Mouse (Mus musculus) forebrain, embryonic 14.5 days (tissue): ENCODE results near the gene Cst3. TPM values are rescaled to one million over a fixed set of nuclear protein-coding genes. Genes with fewer than 3 reads are reported as not detected.

Experiments
- ATAC-seq: fragments of 200-750 bp; cut with Nextera tagmentation; 2 replicates; pipeline ENCODE4 v1.8.0; 2017; ENCODE audit warnings: mild to moderate bottlenecking, moderate library complexity
- DNase-seq: peaks from one replicate; pipeline ENCODE4 v3.0.0-alpha.2; 2015; ENCODE audit warnings: low spot score
- H3K27ac ChIP-seq: fragments of 300-500 bp; sonication (generic); 2 replicates; pipeline ENCODE4 v1.5.1; 2014; ENCODE audit warnings: low read depth, mild to moderate bottlenecking, control low read depth, low read length, moderate library complexity
- H3K27me3 ChIP-seq: fragments of 300-500 bp; sonication (generic); replicated peaks from 2 replicates; pipeline ENCODE4 v1.6.1; 2014; ENCODE audit warnings: low read length, control low read depth, mixed read lengths; ENCODE audit not compliant: control insufficient read depth, insufficient read depth
- H3K36me3 ChIP-seq: fragments of 300-500 bp; sonication (generic); 2 replicates; pipeline ENCODE4 v1.6.1; 2014; ENCODE audit warnings: low read length, control low read depth; ENCODE audit not compliant: control insufficient read depth, insufficient read depth
- H3K4me1 ChIP-seq: fragments of 300-500 bp; sonication (generic); 2 replicates; pipeline ENCODE4 v1.6.1; 2014; ENCODE audit warnings: antibody characterized with exemption, low read length, control low read depth; ENCODE audit not compliant: control insufficient read depth, insufficient read depth
- H3K4me2 ChIP-seq: fragments of 300-500 bp; sonication (generic); 2 replicates; pipeline ENCODE4 v1.6.1; 2014; ENCODE audit warnings: mild to moderate bottlenecking, control low read depth, low read length
- H3K4me3 ChIP-seq: fragments of 300-500 bp; sonication (generic); 2 replicates; pipeline ENCODE4 v1.5.1; 2014; ENCODE audit warnings: low read depth, low read length, control low read depth
- H3K9ac ChIP-seq: fragments of 300-500 bp; sonication (generic); 2 replicates; pipeline ENCODE4 v1.6.1; 2014; ENCODE audit warnings: mild to moderate bottlenecking, low read length, control low read depth, moderate library complexity
- H3K9me3 ChIP-seq: fragments of 300-500 bp; sonication (generic); replicated peaks from 2 replicates; pipeline ENCODE4 v1.6.1; 2016; ENCODE audit warnings: low read length, control low read depth, mixed read lengths; ENCODE audit not compliant: control insufficient read depth
- WGBS: fragments of 180-500 bp; shearing (Covaris S2); extraction: QIAGEN DNeasy Blood & Tissue Kit; methylation state at CpG from one replicate; pipeline ENCODE4 v1.1.7; 2014; 5-methylcytosine and 5-hydroxymethylcytosine counted together
- polyA plus RNA-seq: library from polyadenylated mRNA; unstranded; fragments of >200 nt; fragmentation: Nextera tagmentation; extraction: Ambion mirVana; gene quantifications from 2 replicates; pipeline ENCODE4 v1.2.1, GENCODE M21; 2014

Gene Cst3
- polyA plus RNA-seq, 1 experiment from 2014 or later, result 623 TPM

- WGBS, result 75% methylated on average over 1 of the region's 1 CpGs
- no peaks in the 10 kb centered on the region for H3K9me3 ChIP-seq
- no peak overlapping the region for H3K4me3 ChIP-seq
- no peaks in the 10 kb centered on the region for H3K36me3 ChIP-seq
- DNase-seq, result no peak
- H3K9ac ChIP-seq, result no peak overlapping the region
- no peak overlapping the region for H3K27ac ChIP-seq
- ATAC-seq, result no peak
- peaks cover 2% of the 10 kb centered on the region for H3K4me1 ChIP-seq
- H3K4me2 ChIP-seq, result no peak overlapping the region
- no peaks in the 10 kb centered on the region for H3K27me3 ChIP-seq
Observed at GRCm38 (mm10) chr2:148879199-148879598, 3.7 kb upstream of the Cst3 start.

DNA sequence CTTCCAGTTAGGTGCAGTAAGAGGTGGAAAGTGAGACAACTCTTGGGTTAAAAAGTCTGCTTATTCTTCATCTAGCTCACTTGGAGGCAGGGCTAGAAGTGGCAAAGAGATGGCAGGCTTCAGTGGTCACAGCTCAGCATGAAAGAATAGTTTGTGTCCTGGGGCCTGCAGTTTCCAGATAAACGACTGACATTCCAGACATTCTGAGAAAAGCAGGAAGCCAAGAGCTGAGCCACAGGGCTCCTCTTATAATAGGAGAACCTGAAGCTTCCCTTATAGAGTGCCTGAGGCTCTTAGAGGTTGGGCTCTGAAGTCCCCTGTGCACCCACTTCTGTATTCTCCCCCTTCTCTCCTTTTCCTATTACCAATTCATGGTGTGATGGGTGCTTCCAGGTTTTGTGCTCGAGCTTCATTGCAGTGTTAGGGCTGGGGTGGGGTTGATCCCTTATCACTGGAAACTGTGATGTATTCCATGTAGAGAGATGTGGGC, 3.2 kb upstream of the Cst3 start:
- Histone ChIP-seq H3K27ac (no peak overlapping the region), H3K4me3 (no peak overlapping the region), H3K27me3 (no peaks in the 10 kb centered on the region), H3K36me3 (no peaks in the 10 kb centered on the region), H3K9me3 (no peaks in the 10 kb centered on the region), H3K4me2 (no peak overlapping the region), H3K4me1 (peaks cover 8% of the 10 kb centered on the region), H3K9ac (no peak overlapping the region)
- DNase-seq (no peak), ATAC-seq (no peak)
- WGBS, result 17% methylated on average over 2 of the region's 2 CpGs

- H3K27me3 ChIP-seq, result no peaks in the 10 kb centered on the region
- WGBS, result 61% methylated on average over 3 of the region's 3 CpGs
- no peaks in the 10 kb centered on the region for H3K9me3 ChIP-seq
- DNase-seq (no peak), ATAC-seq (no peak)
- H3K4me1 ChIP-seq, result peaks cover 20% of the 10 kb centered on the region
- H3K4me3 ChIP-seq, result no peak overlapping the region
- no peak overlapping the region for H3K9ac ChIP-seq
- no peak overlapping the region for H3K4me2 ChIP-seq
- H3K27ac ChIP-seq, result no peak overlapping the region
- peaks cover 7% of the 10 kb centered on the region for H3K36me3 ChIP-seq
Observed at GRCm38 (mm10) chr2:148877016-148877770, 1.7 kb upstream of the Cst3 start.

- ATAC-seq, result peak; percentile 67
- H3K9ac ChIP-seq, result peak overlapping the region; percentile 92
- under 1% methylated on average over 34 of the region's 34 CpGs for WGBS
- H3K4me3 ChIP-seq, result peak overlapping the region; percentile 90
- peak overlapping the region; percentile 80 for H3K27ac ChIP-seq
- peak overlapping the region; percentile 83 for H3K4me2 ChIP-seq
- peaks cover 24% of the 10 kb centered on the region for H3K36me3 ChIP-seq
- H3K4me1 ChIP-seq, result peaks cover 20% of the 10 kb centered on the region
- DNase-seq, result peak; percentile 67
- H3K27me3 ChIP-seq, result no peaks in the 10 kb centered on the region
- H3K9me3 ChIP-seq, result no peaks in the 10 kb centered on the region
Observed at GRCm38 (mm10) chr2:148874617-148875334, 716 bp downstream of the Cst3 start.

DNA sequence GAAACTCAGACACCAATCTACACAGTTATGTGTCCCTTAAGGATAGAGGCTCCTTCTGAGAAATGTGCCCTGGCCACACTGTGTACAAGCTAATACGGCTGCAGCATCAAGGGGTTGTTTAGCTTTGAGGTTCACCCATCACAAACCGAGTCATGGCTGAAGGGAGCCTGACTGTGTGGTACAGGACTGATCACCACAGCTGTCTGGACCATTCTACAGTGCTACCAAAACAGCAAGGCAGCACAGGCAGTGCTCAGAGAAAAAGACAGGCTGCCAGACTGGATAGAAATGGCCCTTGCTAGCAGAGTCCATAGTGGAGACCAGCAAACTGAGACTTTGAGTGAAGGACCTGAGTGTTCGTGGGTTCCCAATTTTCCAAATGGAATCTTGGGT, 1.3 kb downstream of the Cst3 start:
- Histone ChIP-seq H3K4me2 (peak overlapping the region; percentile 83), H3K4me3 (peak overlapping the region; percentile 90), H3K36me3 (peaks cover 24% of the 10 kb centered on the region), H3K27ac (no peak overlapping the region), H3K27me3 (no peaks in the 10 kb centered on the region), H3K9ac (peak overlapping the region; percentile 92), H3K9me3 (no peaks in the 10 kb centered on the region), H3K4me1 (peaks cover 20% of the 10 kb centered on the region)
- DNase-seq (no peak), ATAC-seq (no peak; the same call in 1 of the 2 replicates)
- WGBS, result 43% methylated on average over 3 of the region's 3 CpGs

GRCm38 (mm10) chr2:148872860-148873259, 2.6 kb downstream of the Cst3 start:
- Histone ChIP-seq H3K4me2 (peak overlapping the region; percentile 83), H3K4me1 (peaks cover 20% of the 10 kb centered on the region), H3K27me3 (no peaks in the 10 kb centered on the region), H3K9me3 (no peaks in the 10 kb centered on the region), H3K4me3 (peak overlapping the region; percentile 90; the same call in 1 of the 2 replicates), H3K27ac (no peak overlapping the region), H3K9ac (peak overlapping the region; percentile 92), H3K36me3 (peaks cover 24% of the 10 kb centered on the region)
- ATAC-seq (no peak), DNase-seq (no peak)
- WGBS, result 76% methylated on average over 4 of the region's 4 CpGs

DNA sequence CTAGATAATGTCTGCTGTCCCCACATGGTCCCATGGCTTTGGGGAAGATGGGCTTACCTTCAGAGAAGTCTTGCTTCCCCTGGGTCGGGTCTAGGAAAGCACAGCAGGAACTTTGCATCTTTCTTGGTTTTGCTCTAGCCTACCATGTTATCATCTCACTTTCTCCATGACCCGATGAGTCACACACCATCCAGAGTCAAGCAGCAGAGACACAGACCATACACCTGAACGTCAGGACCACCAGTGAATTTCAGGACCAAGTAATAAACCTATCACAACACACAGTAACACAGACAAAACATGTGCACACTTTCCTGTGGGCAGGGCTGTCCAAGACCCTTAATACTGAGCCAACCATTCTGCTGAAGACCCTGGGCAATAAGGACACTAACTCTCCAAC, 5.0 kb downstream of the Cst3 start:
- Histone ChIP-seq H3K9ac (no peak overlapping the region), H3K36me3 (peaks cover 24% of the 10 kb centered on the region), H3K4me3 (no peak overlapping the region), H3K27me3 (no peaks in the 10 kb centered on the region), H3K27ac (no peak overlapping the region), H3K9me3 (no peaks in the 10 kb centered on the region), H3K4me2 (no peak overlapping the region), H3K4me1 (peaks cover 20% of the 10 kb centered on the region)
- ATAC-seq (no peak), DNase-seq (no peak)
- 97% methylated on average over 3 of the region's 3 CpGs for WGBS

- Histone ChIP-seq H3K27ac (no peak overlapping the region), H3K27me3 (no peaks in the 10 kb centered on the region), H3K9me3 (no peaks in the 10 kb centered on the region), H3K4me1 (peaks cover 15% of the 10 kb centered on the region), H3K36me3 (peaks cover 24% of the 10 kb centered on the region), H3K4me2 (no peak overlapping the region), H3K4me3 (no peak overlapping the region), H3K9ac (no peak overlapping the region)
- no peak for ATAC-seq
- 87% methylated on average over 1 of the region's 1 CpGs for WGBS
- DNase-seq, result no peak
Observed at GRCm38 (mm10) chr2:148868959-148869358, 6.5 kb downstream of the Cst3 start.

DNA sequence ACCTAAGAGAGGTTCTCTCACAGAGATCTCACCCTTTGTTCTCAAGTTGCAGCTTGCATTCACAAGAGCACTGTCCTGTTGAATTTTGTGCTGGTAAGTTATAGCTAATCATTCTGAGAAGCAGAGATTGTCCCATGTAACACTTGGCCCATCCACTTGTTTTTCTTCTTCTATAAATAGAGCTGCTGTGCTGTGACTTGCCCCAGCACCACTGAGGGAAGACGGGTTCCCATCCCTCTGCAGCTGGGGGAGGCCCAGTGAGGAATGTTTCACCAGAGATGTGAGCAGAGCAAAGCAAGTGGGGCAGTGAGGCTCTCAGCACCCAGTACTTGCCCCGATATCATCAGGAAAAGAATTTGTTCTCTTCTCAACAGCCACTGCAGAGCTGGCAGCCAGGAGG, 10.5 kb downstream of the Cst3 start, which contains the start of gene 9230104L09Rik:
9230104L09Rik (minus strand) TSS at position 73 of the 400 bp plus-strand sequence.
- Histone ChIP-seq H3K36me3 (no peaks in the 10 kb centered on the region), H3K4me1 (no peaks in the 10 kb centered on the region), H3K9me3 (no peaks in the 10 kb centered on the region), H3K4me3 (no peak within 1 kb of the TSS), H3K9ac (no peak within 1 kb of the TSS), H3K4me2 (no peak within 1 kb of the TSS), H3K27me3 (no peaks in the 10 kb centered on the region), H3K27ac (no peak within 1 kb of the TSS)
- ATAC-seq (no peak), DNase-seq (no peak)
- WGBS, result 81% methylated on average over 2 of the region's 2 CpGs
